Mouse (Mus musculus): ENCODE measurements around the gene P2rx1. TPM values are rescaled to one million over a fixed set of nuclear protein-coding genes. Genes with fewer than 3 reads are reported as not detected.

P2rx1 gene
- polyA plus RNA-seq (2012; ENCODE audit: low replicate concordance) = 0.67 and 1.9 TPM in 2 replicates

DNA sequence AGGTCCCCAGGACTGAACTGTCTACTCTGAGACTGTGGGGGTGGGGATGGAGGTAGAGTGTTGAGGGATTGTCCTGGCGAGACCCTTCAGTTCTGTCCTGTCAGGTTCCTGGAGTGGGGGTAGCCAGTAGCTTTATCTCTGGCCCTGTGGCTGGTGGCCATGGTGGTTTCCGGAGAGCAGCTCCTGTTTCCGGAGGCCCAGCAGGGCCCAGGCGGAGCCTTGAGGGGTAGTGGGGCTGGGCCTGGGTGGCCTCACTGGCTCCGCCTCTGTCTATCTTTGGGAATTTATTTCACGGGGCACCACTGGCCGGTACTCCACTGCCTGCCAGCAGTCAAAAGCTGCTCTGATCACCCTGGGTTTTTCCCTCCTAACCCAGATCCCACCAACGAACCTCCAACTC lies at the start of gene P2rx1:
Gene P2rx1, plus strand, starts transcription at position 333 of the 400 bp plus-strand sequence.

GRCm38 (mm10) chr11:72961072-72961980 lies 37.6 kb upstream of the P2rx1 start, which contains the start of gene Atp2a3:
Atp2a3 (plus strand) TSS chr11:72961169.

GRCm38 (mm10) chr11:73018471-73019146 lies 19.7 kb downstream of the P2rx1 start, which contains the start of gene Camkk1:
Camkk1 (plus strand) TSS chr11:73019008.

GRCm38 (mm10) chr11:73047542-73047996 lies 48.7 kb downstream of the P2rx1 start, which contains the start of gene Ncbp3:
Ncbp3 (plus strand) TSS chr11:73047783.

Other genes starting within 250 kb of the P2rx1 start
- 1.3 and 1.4 TPM in 2 replicates for gene Cyb5d2, start 203.0 kb upstream of the P2rx1 start, polyA plus RNA-seq (2012; ENCODE audit: low replicate concordance)
- gene Zzef1, start 202.9 kb upstream of the P2rx1 start, polyA plus RNA-seq (2012; ENCODE audit: low replicate concordance) = 15.3 and 23.2 TPM in 2 replicates
- gene Atp2a3, start 37.9 kb upstream of the P2rx1 start, polyA plus RNA-seq (2012; ENCODE audit: low replicate concordance) = 280 and 291 TPM in 2 replicates
- 2.5 and 3.9 TPM in 2 replicates for gene Camkk1, start 19.9 kb downstream of the P2rx1 start, polyA plus RNA-seq (2012; ENCODE audit: low replicate concordance)
- 3.7 and 3.8 TPM in 2 replicates for gene Ncbp3, start 48.7 kb downstream of the P2rx1 start, polyA plus RNA-seq (2012; ENCODE audit: low replicate concordance)
- gene Itgae, start 91.5 kb downstream of the P2rx1 start, polyA plus RNA-seq (2012; ENCODE audit: low replicate concordance) = 2.7 and 4.2 TPM in 2 replicates
- gene Haspin, start 139.2 kb downstream of the P2rx1 start, polyA plus RNA-seq (2012; ENCODE audit: low replicate concordance) = 5.5 and 8.6 TPM in 2 replicates
- gene P2rx5, start 161.3 kb downstream of the P2rx1 start, polyA plus RNA-seq (2012; ENCODE audit: low replicate concordance) = 0.06 and 0.07 TPM in 2 replicates
- gene Emc6, start 177.9 kb downstream of the P2rx1 start, polyA plus RNA-seq (2012; ENCODE audit: low replicate concordance) = 149 and 201 TPM in 2 replicates
- 3.0 and 9.9 TPM in 2 replicates for gene Tax1bp3, start 178.0 kb downstream of the P2rx1 start, polyA plus RNA-seq (2012; ENCODE audit: low replicate concordance)
- 2.1 and 10.2 TPM in 2 replicates for gene Ctns, start 199.9 kb downstream of the P2rx1 start, polyA plus RNA-seq (2012; ENCODE audit: low replicate concordance)
- 1.7 and 1.9 TPM in 2 replicates for gene Shpk, start 200.4 kb downstream of the P2rx1 start, polyA plus RNA-seq (2012; ENCODE audit: low replicate concordance)
- not detected in 2 replicates for gene Trpv1, start 235.2 kb downstream of the P2rx1 start, polyA plus RNA-seq (2012; ENCODE audit: low replicate concordance)